Mouse (Mus musculus): ENCODE results near the gene Hif1an. TPM values are rescaled to one million over a fixed set of nuclear protein-coding genes. Genes with fewer than 3 reads are reported as not detected.

Gene Hif1an
- polyA plus RNA-seq, 1 experiment = 0.58 TPM

- H3K4me3 ChIP-seq (replicated peaks) = no peak overlapping the region
- no peaks in the 10 kb centered on the region for H3K9me3 ChIP-seq (ENCODE audit: control insufficient read depth, low read length)
- TF ChIP-seq GATA1 (IDR thresholded peaks at IDR 0.05; ENCODE audit: low read length) (no peak), TAL1 (IDR thresholded peaks at IDR 0.05; ENCODE audit: low read length) (no peak)
- H3K4me1 ChIP-seq (ENCODE audit: control insufficient read depth) = no peaks in the 10 kb centered on the region
- H3K27me3 ChIP-seq (ENCODE audit: control insufficient read depth) = peaks cover 6% of the 10 kb centered on the region; the same call in 1 of the 2 replicates
- H3K36me3 ChIP-seq (ENCODE audit: control insufficient read depth) = no peaks in the 10 kb centered on the region
Observed at GRCm38 (mm10) chr19:44588036-44588435, 25.4 kb downstream of the Hif1an start.

- no peaks in the 10 kb centered on the region for H3K9me3 ChIP-seq (ENCODE audit: control insufficient read depth, low read length)
- H3K27me3 ChIP-seq (ENCODE audit: control insufficient read depth) = peaks cover 6% of the 10 kb centered on the region; the same call in 1 of the 2 replicates
- H3K4me1 ChIP-seq (ENCODE audit: control insufficient read depth) = no peaks in the 10 kb centered on the region
- no peak overlapping the region for H3K4me3 ChIP-seq (replicated peaks)
- no peaks in the 10 kb centered on the region for H3K36me3 ChIP-seq (ENCODE audit: control insufficient read depth)
- TF ChIP-seq TAL1 (IDR thresholded peaks at IDR 0.05; ENCODE audit: low read length) = no peak
- TF ChIP-seq GATA1 (IDR thresholded peaks at IDR 0.05; ENCODE audit: low read length) = no peak
Observed at GRCm38 (mm10) chr19:44589591-44590223, 27.1 kb downstream of the Hif1an start.

DNA sequence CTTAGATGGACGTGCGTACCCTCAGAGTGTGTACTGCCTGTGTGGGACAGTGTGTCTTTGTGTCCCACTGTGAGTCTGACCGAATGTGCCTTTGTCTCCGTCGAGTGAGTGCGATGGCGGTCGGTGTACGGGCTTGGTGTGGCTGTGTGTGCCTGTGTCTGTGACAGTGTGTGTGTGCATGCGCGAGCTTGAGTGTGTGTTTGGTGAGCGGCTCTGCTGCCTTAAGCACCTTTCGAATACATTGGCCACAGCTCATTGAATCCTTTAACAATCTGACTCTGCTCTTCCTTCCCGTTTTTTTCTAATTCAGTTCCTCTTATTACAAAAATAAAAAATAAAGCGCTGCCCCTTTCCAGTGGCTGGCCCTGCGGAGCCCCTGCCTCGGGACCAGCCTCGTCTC is 28.3 kb downstream of the Hif1an start:
- TF ChIP-seq TAL1 (IDR thresholded peaks at IDR 0.05; ENCODE audit: low read length) (no peak), GATA1 (IDR thresholded peaks at IDR 0.05; ENCODE audit: low read length) (no peak)
- no peaks in the 10 kb centered on the region for H3K36me3 ChIP-seq (ENCODE audit: control insufficient read depth)

DNA sequence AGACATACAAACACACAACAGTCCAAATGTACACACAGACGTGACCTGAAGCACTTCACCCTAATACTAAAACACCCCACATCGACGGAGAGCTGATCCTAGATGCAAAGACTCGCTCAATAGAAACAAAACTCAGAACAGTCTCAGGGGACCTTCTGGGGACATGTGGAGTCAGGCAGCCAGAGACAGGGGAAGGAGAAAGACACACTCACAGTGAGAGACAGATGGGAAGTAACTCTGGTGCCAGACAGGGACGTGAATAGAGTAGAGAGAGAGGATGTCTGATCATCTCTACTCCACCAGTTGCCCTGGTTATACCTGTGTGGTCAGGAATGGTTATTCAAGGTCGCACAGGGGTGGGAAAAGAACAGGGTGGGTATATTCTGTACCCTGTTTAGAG is 29.0 kb downstream of the Hif1an start:
- Histone ChIP-seq H3K27me3 (ENCODE audit: control insufficient read depth) (no peaks in the 10 kb centered on the region), H3K36me3 (ENCODE audit: control insufficient read depth) (no peaks in the 10 kb centered on the region), H3K4me1 (ENCODE audit: control insufficient read depth) (no peaks in the 10 kb centered on the region)

More for the DNA sequence above, 28.3 kb downstream of the Hif1an start:
- Histone ChIP-seq H3K9me3 (ENCODE audit: control insufficient read depth, low read length) (no peaks in the 10 kb centered on the region), H3K27me3 (ENCODE audit: control insufficient read depth) (peaks cover 2% of the 10 kb centered on the region; the same call in 1 of the 2 replicates), H3K4me1 (ENCODE audit: control insufficient read depth) (no peaks in the 10 kb centered on the region), H3K4me3 (replicated peaks) (no peak overlapping the region)

DNA sequence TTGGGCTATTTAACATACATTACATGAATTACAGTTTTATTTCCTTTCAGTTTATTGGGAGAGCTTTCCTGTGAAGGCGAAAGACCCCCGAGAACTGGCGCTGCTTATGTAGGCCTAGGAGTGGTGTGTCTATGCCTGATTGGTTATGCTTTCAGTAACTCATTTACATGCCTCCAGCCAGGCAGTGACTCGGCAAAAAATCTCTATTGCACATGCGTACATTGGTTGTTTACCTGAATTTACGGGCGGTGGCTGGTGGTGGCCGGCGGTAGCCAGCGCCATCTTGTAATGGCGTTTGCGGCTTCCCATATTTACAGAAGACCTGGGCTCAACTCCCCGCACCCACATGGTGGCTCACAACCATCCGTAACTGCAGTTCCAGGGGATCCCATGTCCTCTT is 31.5 kb downstream of the Hif1an start:
- Histone ChIP-seq H3K4me1 (ENCODE audit: control insufficient read depth) (no peaks in the 10 kb centered on the region), H3K27me3 (ENCODE audit: control insufficient read depth) (no peaks in the 10 kb centered on the region), H3K9me3 (ENCODE audit: control insufficient read depth, low read length) (no peaks in the 10 kb centered on the region), H3K36me3 (ENCODE audit: control insufficient read depth) (no peaks in the 10 kb centered on the region), H3K4me3 (replicated peaks) (no peak overlapping the region)
- TF ChIP-seq TAL1 (IDR thresholded peaks at IDR 0.05; ENCODE audit: low read length) (no peak), GATA1 (IDR thresholded peaks at IDR 0.05; ENCODE audit: low read length) (no peak)

More for the DNA sequence above, 29.0 kb downstream of the Hif1an start:
- H3K9me3 ChIP-seq (ENCODE audit: control insufficient read depth, low read length) = no peaks in the 10 kb centered on the region
- H3K4me3 ChIP-seq (replicated peaks) = no peak overlapping the region
- TF ChIP-seq GATA1 (IDR thresholded peaks at IDR 0.05; ENCODE audit: low read length) (no peak), TAL1 (IDR thresholded peaks at IDR 0.05; ENCODE audit: low read length) (no peak)

GRCm38 (mm10) chr19:44618166-44618565 is 55.5 kb downstream of the Hif1an start:
- no peaks in the 10 kb centered on the region for H3K27me3 ChIP-seq (ENCODE audit: control insufficient read depth)
- TF ChIP-seq GATA1 (IDR thresholded peaks at IDR 0.05; ENCODE audit: low read length) (no peak), TAL1 (IDR thresholded peaks at IDR 0.05; ENCODE audit: low read length) (no peak)
- H3K4me1 ChIP-seq (ENCODE audit: control insufficient read depth) = no peaks in the 10 kb centered on the region
- H3K36me3 ChIP-seq (ENCODE audit: control insufficient read depth) = no peaks in the 10 kb centered on the region
- no peak overlapping the region for H3K4me3 ChIP-seq (replicated peaks)
- H3K9me3 ChIP-seq (ENCODE audit: control insufficient read depth, low read length) = no peaks in the 10 kb centered on the region

Other genes starting within 250 kb of the Hif1an start
- not detected in 2 replicates for gene Scd4, start 229.8 kb upstream of the Hif1an start, polyA plus RNA-seq (2012)
- gene Scd1, start 155.0 kb upstream of the Hif1an start, polyA plus RNA-seq (2012) = 1.2 and 1.8 TPM in 2 replicates
- gene Wnt8b, start 69.4 kb upstream of the Hif1an start, polyA plus RNA-seq (2012) = not detected in 2 replicates
- 0.04 TPM in 1 of 2 replicates, not detected in the other for gene Sec31b, start 17.0 kb upstream of the Hif1an start, polyA plus RNA-seq (2012)
- not detected in 2 replicates for gene Gm20538, start 10.0 kb upstream of the Hif1an start, polyA plus RNA-seq (2012)
- gene Ndufb8, start 7.4 kb upstream of the Hif1an start, polyA plus RNA-seq (2012) = 36.7 and 46.9 TPM in 2 replicates
- gene Pax2, start 193.2 kb downstream of the Hif1an start, polyA plus RNA-seq (2012) = not detected in 2 replicates